ENCODE assay signal across 27 mouse cellular contexts in genomic region chr3:122538851-122539250, GRCm38 (mm10).
DNase-seq lines count a peak whose midpoint lies in the region; ATAC-seq and TF ChIP-seq lines count a peak whose summit lies in the region.
"Had no signal": no experiment of that assay in that cellular context is flagged by ENCODE, and none has a peak within 500 bp of the region (broad histone marks: within the 10 kb centered on the region; RNA-seq: fewer than 3 reads in every experiment).

No protein-coding gene starts in this region.

- H3K4me2 ChIP-seq in intestine, postnatal 0 days (replicated peaks; ENCODE audit: low read depth): no peak overlapping the region
- no peak overlapping the region for H3K4me2 ChIP-seq in intestine, embryonic 15.5 days (replicated peaks)
- H3K4me2 ChIP-seq in kidney, postnatal 0 days (ENCODE audit: low read length): no peak overlapping the region
- no peak overlapping the region for H3K4me2 ChIP-seq in kidney, embryonic 16.5 days (replicated peaks; ENCODE audit: low read depth, low read length)
- H3K4me2 ChIP-seq: embryonic facial prominence, embryonic 13.5 days; forebrain, embryonic 12.5 days; forebrain, embryonic 15.5 days; hindbrain, embryonic 12.5 days; hindbrain, embryonic 15.5 days had no signal

- H3K27me3 ChIP-seq in intestine, postnatal 0 days (replicated peaks; ENCODE audit: control insufficient read depth, insufficient read depth, low read length): no peaks in the 10 kb centered on the region
- no peaks in the 10 kb centered on the region for H3K27me3 ChIP-seq in intestine, embryonic 15.5 days (replicated peaks)
- H3K27me3 ChIP-seq in kidney, postnatal 0 days (ENCODE audit: insufficient read depth, low read length): no peaks in the 10 kb centered on the region
- H3K27me3 ChIP-seq in kidney, embryonic 16.5 days (ENCODE audit: insufficient read depth, low read length): no peaks in the 10 kb centered on the region
- H3K27me3 ChIP-seq: CH12.LX; embryonic facial prominence, embryonic 13.5 days; forebrain, embryonic 12.5 days; forebrain, embryonic 15.5 days; hindbrain, embryonic 12.5 days; hindbrain, embryonic 15.5 days; Patski had no signal

- no peaks in the 10 kb centered on the region for H3K9me3 ChIP-seq in intestine, postnatal 0 days (ENCODE audit: control insufficient read depth)
- H3K9me3 ChIP-seq in intestine, embryonic 15.5 days: no peaks in the 10 kb centered on the region
- no peaks in the 10 kb centered on the region for H3K9me3 ChIP-seq in kidney, postnatal 0 days (replicated peaks; ENCODE audit: low read length)
- no peaks in the 10 kb centered on the region for H3K9me3 ChIP-seq in kidney, embryonic 16.5 days (ENCODE audit: low read length)
- H3K9me3 ChIP-seq: embryonic facial prominence, embryonic 10.5 days; embryonic facial prominence, embryonic 13.5 days; forebrain, embryonic 12.5 days; forebrain, embryonic 15.5 days; G1E; heart, embryonic 10.5 days; hindbrain, embryonic 12.5 days; hindbrain, embryonic 15.5 days had no signal

- H3K4me1 ChIP-seq in intestine, postnatal 0 days (replicated peaks; ENCODE audit: control insufficient read depth, insufficient read depth, low read length): no peaks in the 10 kb centered on the region
- no peaks in the 10 kb centered on the region for H3K4me1 ChIP-seq in intestine, embryonic 15.5 days (replicated peaks)
- no peaks in the 10 kb centered on the region for H3K4me1 ChIP-seq in kidney, postnatal 0 days (replicated peaks; ENCODE audit: insufficient read depth, low read length)
- H3K4me1 ChIP-seq in kidney, embryonic 16.5 days (ENCODE audit: insufficient read depth, low read length): no peaks in the 10 kb centered on the region
- H3K4me1 ChIP-seq: embryonic facial prominence, embryonic 10.5 days; embryonic facial prominence, embryonic 13.5 days; forebrain, embryonic 12.5 days; forebrain, embryonic 15.5 days; hindbrain, embryonic 12.5 days; hindbrain, embryonic 15.5 days had no signal

- no peak overlapping the region for H3K4me3 ChIP-seq in intestine, postnatal 0 days (ENCODE audit: low read depth, low read length)
- no peak overlapping the region for H3K4me3 ChIP-seq in intestine, embryonic 15.5 days (replicated peaks)
- no peak overlapping the region for H3K4me3 ChIP-seq in kidney, postnatal 0 days (replicated peaks; ENCODE audit: low read depth, low read length)
- no peak overlapping the region for H3K4me3 ChIP-seq in kidney, embryonic 16.5 days (ENCODE audit: low read length)
- H3K4me3 ChIP-seq: embryonic facial prominence, embryonic 10.5 days; embryonic facial prominence, embryonic 13.5 days; erythroblast, embryonic 14.5 days; forebrain, embryonic 12.5 days; forebrain, embryonic 15.5 days; heart, adult 2 months; heart, embryonic 10.5 days; hindbrain, embryonic 12.5 days; hindbrain, embryonic 15.5 days had no signal

- ATAC-seq in intestine, postnatal 0 days: peak; percentile 48; the same call in 1 of the 2 replicates
- no peak for ATAC-seq in intestine, embryonic 15.5 days
- no peak for ATAC-seq in kidney, postnatal 0 days (replicated peaks; ENCODE audit: low FRiP score, low read depth)
- no peak for ATAC-seq in kidney, embryonic 16.5 days (ENCODE audit: low FRiP score, low TSS enrichment)
- ATAC-seq: forebrain, embryonic 15.5 days; Patski had no signal

- 0 out of 2 replicates have a peak overlapping the region, but pooled peaks have one; percentile 50 for H3K27ac ChIP-seq in intestine, postnatal 0 days (ENCODE audit: low read depth, low read length)
- H3K27ac ChIP-seq in intestine, embryonic 15.5 days: no peak overlapping the region
- no peak overlapping the region for H3K27ac ChIP-seq in kidney, postnatal 0 days
- no peak overlapping the region for H3K27ac ChIP-seq in kidney, embryonic 16.5 days (ENCODE audit: low read length)
- H3K27ac ChIP-seq: embryonic facial prominence, embryonic 10.5 days; embryonic facial prominence, embryonic 13.5 days; forebrain, embryonic 12.5 days; forebrain, embryonic 15.5 days; heart, adult 2 months; heart, embryonic 10.5 days; hindbrain, embryonic 12.5 days; hindbrain, embryonic 15.5 days had no signal

- TF ChIP-seq CTCF in intestine, postnatal 0 days (IDR thresholded peaks at IDR 0.05; ENCODE audit: low read depth): no peak
- TF ChIP-seq CTCF in kidney, postnatal 0 days (IDR thresholded peaks at IDR 0.05; ENCODE audit: low read depth): no peak

- peaks cover 14% of the 10 kb centered on the region for H3K36me3 ChIP-seq in intestine, postnatal 0 days (ENCODE audit: control insufficient read depth, insufficient read depth)
- 0 out of 2 replicates have a peak, but pooled peaks cover 6% of the 10 kb centered on the region for H3K36me3 ChIP-seq in intestine, embryonic 15.5 days
- H3K36me3 ChIP-seq in kidney, postnatal 0 days (ENCODE audit: insufficient read depth, low read length): peaks cover 21% of the 10 kb centered on the region
- H3K36me3 ChIP-seq in kidney, embryonic 16.5 days (ENCODE audit: insufficient read depth, low read length): peaks cover 51% of the 10 kb centered on the region
- H3K36me3 ChIP-seq: G1E had no signal

- peak; percentile 61 for DNase-seq in kidney, postnatal 0 days (ENCODE audit: low spot score)
- peak; percentile 25 for DNase-seq in adipocyte (ENCODE audit: low spot score)
- DNase-seq in adrenal gland, postnatal 36 days: no peak
- DNase-seq: adrenal gland, adult 2 months; adrenal gland, postnatal 14 days; B cell, adult 2 months; cerebellum, adult 11-12 months; cerebellum, adult 8-10 months; cerebellum, postnatal 10 days; cerebellum, postnatal 36 days; embryo, embryonic 11 days; gastrocnemius, postnatal 25 days; heart, adult 2 months had no signal

- no peak overlapping the region for H3K9ac ChIP-seq in intestine, postnatal 0 days (ENCODE audit: low read depth, low read length)
- no peak overlapping the region for H3K9ac ChIP-seq in intestine, embryonic 15.5 days
- no peak overlapping the region for H3K9ac ChIP-seq in kidney, postnatal 0 days (ENCODE audit: low read depth, low read length)
- no peak overlapping the region for H3K9ac ChIP-seq in kidney, embryonic 16.5 days (replicated peaks; ENCODE audit: low read length)
- H3K9ac ChIP-seq: embryonic facial prominence, embryonic 13.5 days; forebrain, embryonic 12.5 days; forebrain, embryonic 15.5 days; hindbrain, embryonic 12.5 days; hindbrain, embryonic 15.5 days had no signal

- WGBS in intestine, postnatal 0 days: 70% methylated on average over 2 of the region's 2 CpGs
- 79% methylated on average over 2 of the region's 2 CpGs for WGBS in intestine, embryonic 15.5 days
- WGBS in kidney, postnatal 0 days: 63% methylated on average over 2 of the region's 2 CpGs
- WGBS in kidney, embryonic 16.5 days: 76% methylated on average over 2 of the region's 2 CpGs

Comparison
In these comparisons a context has a peak if more than half of its experiments do, and no peak if none do; other contexts are left out.
1. DNase-seq: peak in kidney, postnatal 0 days (single experiment) and adipocyte (single experiment); none in adrenal gland, postnatal 36 days (0 of 2).